Mouse (Mus musculus) testis, adult 2 months (tissue): ENCODE measurements at regions not wholly inside any gene's neighbourhood (a gene's known extent, or its start where the extent isn't known, plus 50 kb on each side); places are given as distances from the start of the nearest gene placed in this dataset.

Experiments
- H3K27ac ChIP-seq: fragments of 200-500 bp; 2 replicates; pipeline ENCODE4 v1.5.1; 2012; ENCODE audit warnings: low read depth, low read length; ENCODE audit not compliant: control insufficient read depth, insufficient read depth
- H3K27me3 ChIP-seq: fragments of 200-500 bp; 2 replicates; pipeline ENCODE4 v1.6.1; 2012; ENCODE audit warnings: mild to moderate bottlenecking, low read length, moderate library complexity; ENCODE audit not compliant: control insufficient read depth, insufficient read depth
- H3K36me3 ChIP-seq: fragments of 200-500 bp; 2 replicates; pipeline ENCODE4 v1.6.1; 2012; ENCODE audit warnings: mild to moderate bottlenecking, low read length; ENCODE audit not compliant: control insufficient read depth, insufficient read depth
- H3K4me1 ChIP-seq: fragments of 200-500 bp; 2 replicates; pipeline ENCODE4 v1.6.1; 2012; ENCODE audit warnings: low read length; ENCODE audit not compliant: control insufficient read depth, insufficient read depth
- H3K4me3 ChIP-seq: fragments of 200-500 bp; 2 replicates; pipeline ENCODE4 v1.5.1; 2012; ENCODE audit warnings: low read depth, mild to moderate bottlenecking, low read length, moderate library complexity, mixed read lengths; ENCODE audit not compliant: control insufficient read depth
- CTCF ChIP-seq: fragments of 200-500 bp; IDR thresholded peaks from 2 replicates; pipeline ENCODE4 v1.5.1; 2012; ENCODE audit warnings: low read depth, mild to moderate bottlenecking, inconsistent platforms, low read length, moderate library complexity; ENCODE audit not compliant: control insufficient read depth, insufficient read depth, insufficient replicate concordance
- POLR2A ChIP-seq: fragments of 200-500 bp; IDR thresholded peaks from 2 replicates; pipeline ENCODE4 v1.6.1; 2012; ENCODE audit warnings: low read depth, mild to moderate bottlenecking, inconsistent platforms, low read length, moderate library complexity; ENCODE audit not compliant: control insufficient read depth

- H3K27me3 ChIP-seq = no peaks in the 10 kb centered on the region
- no peaks in the 10 kb centered on the region for H3K36me3 ChIP-seq
- no peak overlapping the region for H3K27ac ChIP-seq
- TF ChIP-seq POLR2A (no peak), CTCF (no peak)
- no peaks in the 10 kb centered on the region for H3K4me1 ChIP-seq
- no peak overlapping the region for H3K4me3 ChIP-seq
Observed at GRCm38 (mm10) chr3:21512081-21512480, 564.4 kb upstream of the Tbl1xr1 start.

- TF ChIP-seq CTCF (no peak), POLR2A (no peak)
- Histone ChIP-seq H3K27ac (no peak overlapping the region), H3K4me1 (no peaks in the 10 kb centered on the region), H3K36me3 (no peaks in the 10 kb centered on the region), H3K4me3 (no peak overlapping the region), H3K27me3 (no peaks in the 10 kb centered on the region)
Observed at GRCm38 (mm10) chr3:21524426-21524937, 552.0 kb upstream of the Tbl1xr1 start.

- Histone ChIP-seq H3K4me3 (no peak overlapping the region), H3K27ac (no peak overlapping the region), H3K4me1 (no peaks in the 10 kb centered on the region), H3K27me3 (no peaks in the 10 kb centered on the region), H3K36me3 (no peaks in the 10 kb centered on the region)
- TF ChIP-seq POLR2A = no peak
- TF ChIP-seq CTCF = no peak
Observed at GRCm38 (mm10) chr3:21530862-21531261, 545.6 kb upstream of the Tbl1xr1 start.

- TF ChIP-seq CTCF (no peak), POLR2A (no peak)
- Histone ChIP-seq H3K4me1 (no peaks in the 10 kb centered on the region), H3K27me3 (no peaks in the 10 kb centered on the region)
Observed at GRCm38 (mm10) chr3:21539138-21539537, 537.3 kb upstream of the Tbl1xr1 start.

GRCm38 (mm10) chr3:21544456-21544855 lies 532.0 kb upstream of the Tbl1xr1 start:
- Histone ChIP-seq H3K27ac (no peak overlapping the region), H3K27me3 (no peaks in the 10 kb centered on the region), H3K36me3 (no peaks in the 10 kb centered on the region), H3K4me3 (no peak overlapping the region), H3K4me1 (no peaks in the 10 kb centered on the region)
- no peak for TF ChIP-seq POLR2A
- no peak for TF ChIP-seq CTCF

More at GRCm38 (mm10) chr3:21539138-21539537, 537.3 kb upstream of the Tbl1xr1 start:
- Histone ChIP-seq H3K27ac (no peak overlapping the region), H3K4me3 (no peak overlapping the region), H3K36me3 (no peaks in the 10 kb centered on the region)

- Histone ChIP-seq H3K27me3 (no peaks in the 10 kb centered on the region), H3K36me3 (no peaks in the 10 kb centered on the region), H3K27ac (no peak overlapping the region), H3K4me3 (no peak overlapping the region), H3K4me1 (no peaks in the 10 kb centered on the region)
- TF ChIP-seq CTCF (no peak), POLR2A (no peak)
Observed at GRCm38 (mm10) chr3:21545156-21545893, 531.1 kb upstream of the Tbl1xr1 start.

- no peaks in the 10 kb centered on the region for H3K4me1 ChIP-seq
- H3K4me3 ChIP-seq = no peak overlapping the region
- no peak overlapping the region for H3K27ac ChIP-seq
- no peaks in the 10 kb centered on the region for H3K27me3 ChIP-seq
- no peak for TF ChIP-seq CTCF
- no peak for TF ChIP-seq POLR2A
- H3K36me3 ChIP-seq = no peaks in the 10 kb centered on the region
Observed at GRCm38 (mm10) chr3:21546411-21546810, 530.0 kb upstream of the Tbl1xr1 start.
